27 mouse cellular contexts compared by ENCODE assay signal in the genomic region with DNA sequence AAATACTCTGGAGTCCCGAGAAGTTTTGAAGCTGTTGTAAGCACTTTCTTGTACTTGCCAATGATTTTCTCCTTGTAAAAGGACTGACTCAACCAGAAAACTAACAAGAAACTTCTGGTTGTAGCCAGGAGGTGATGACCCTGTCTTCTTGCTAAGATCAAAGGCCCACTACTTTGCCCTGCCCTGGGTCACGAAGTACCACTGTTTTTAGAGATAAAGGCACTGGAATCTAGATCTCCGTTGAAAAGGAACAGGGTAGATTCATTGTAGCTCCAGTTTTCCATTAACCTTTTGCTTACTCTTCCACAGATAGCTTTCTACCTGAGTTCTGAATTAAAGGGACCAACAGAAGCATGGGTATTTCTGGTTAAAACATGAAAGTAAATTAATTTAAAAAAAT.
DNase-seq lines count a peak whose midpoint lies in the region; ATAC-seq and TF ChIP-seq lines count a peak whose summit lies in the region.
"Had no signal": no experiment of that assay in that cellular context is flagged by ENCODE, and none has a peak within 500 bp of the region (broad histone marks: within the 10 kb centered on the region; RNA-seq: fewer than 3 reads in every experiment).

No protein-coding gene starts in this region.

- H3K4me2 ChIP-seq in intestine, embryonic 15.5 days (replicated peaks) = no peak overlapping the region
- no peak overlapping the region for H3K4me2 ChIP-seq in intestine, postnatal 0 days (replicated peaks; ENCODE audit: low read depth)
- no peak overlapping the region for H3K4me2 ChIP-seq in stomach, embryonic 14.5 days (replicated peaks; ENCODE audit: low read depth, low read length)
- H3K4me2 ChIP-seq in stomach, postnatal 0 days (replicated peaks; ENCODE audit: low read depth) = no peak overlapping the region
- H3K4me2 ChIP-seq in liver, embryonic 12.5 days = no peak overlapping the region
- no peak overlapping the region for H3K4me2 ChIP-seq in midbrain, postnatal 0 days (ENCODE audit: low read depth, low read length, poor library complexity, severe bottlenecking)
- H3K4me2 ChIP-seq: embryonic facial prominence, embryonic 13.5 days; forebrain, embryonic 12.5 days; forebrain, embryonic 15.5 days; heart, embryonic 13.5 days; hindbrain, embryonic 12.5 days; hindbrain, embryonic 15.5 days had no signal

- H3K9me3 ChIP-seq in intestine, embryonic 15.5 days = no peaks in the 10 kb centered on the region
- no peaks in the 10 kb centered on the region for H3K9me3 ChIP-seq in intestine, postnatal 0 days (ENCODE audit: control insufficient read depth)
- no peaks in the 10 kb centered on the region for H3K9me3 ChIP-seq in stomach, embryonic 14.5 days (ENCODE audit: control insufficient read depth, low read depth, low read length)
- no peaks in the 10 kb centered on the region for H3K9me3 ChIP-seq in stomach, postnatal 0 days (ENCODE audit: control insufficient read depth, low read length)
- no peaks in the 10 kb centered on the region for H3K9me3 ChIP-seq in liver, embryonic 12.5 days (replicated peaks)
- no peaks in the 10 kb centered on the region for H3K9me3 ChIP-seq in midbrain, postnatal 0 days (ENCODE audit: low read length)
- H3K9me3 ChIP-seq: forebrain, embryonic 12.5 days; forebrain, embryonic 15.5 days; heart, embryonic 10.5 days; heart, embryonic 13.5 days; hindbrain, embryonic 12.5 days; hindbrain, embryonic 15.5 days had no signal

- WGBS in intestine, embryonic 15.5 days = 26% methylated on average over 3 of the region's 3 CpGs
- 20% methylated on average over 3 of the region's 3 CpGs for WGBS in intestine, postnatal 0 days
- 26% methylated on average over 3 of the region's 3 CpGs for WGBS in stomach, embryonic 14.5 days
- WGBS in stomach, postnatal 0 days = 22% methylated on average over 3 of the region's 3 CpGs
- 20% methylated on average over 3 of the region's 3 CpGs for WGBS in liver, embryonic 12.5 days (ENCODE audit: insufficient replicate concordance)
- 36% methylated on average over 3 of the region's 3 CpGs for WGBS in midbrain, postnatal 0 days

- H3K27ac ChIP-seq in intestine, embryonic 15.5 days = no peak overlapping the region
- no peak overlapping the region for H3K27ac ChIP-seq in intestine, postnatal 0 days (ENCODE audit: low read depth, low read length)
- H3K27ac ChIP-seq in stomach, embryonic 14.5 days (ENCODE audit: low read length) = no peak overlapping the region
- no peak overlapping the region for H3K27ac ChIP-seq in stomach, postnatal 0 days (replicated peaks)
- no peak overlapping the region for H3K27ac ChIP-seq in liver, embryonic 12.5 days
- no peak overlapping the region for H3K27ac ChIP-seq in midbrain, postnatal 0 days (ENCODE audit: low read depth, low read length)
- H3K27ac ChIP-seq: embryonic facial prominence, embryonic 10.5 days; embryonic facial prominence, embryonic 13.5 days; forebrain, embryonic 12.5 days; forebrain, embryonic 15.5 days; heart, adult 2 months; heart, embryonic 10.5 days; heart, embryonic 13.5 days; hindbrain, embryonic 12.5 days; hindbrain, embryonic 15.5 days had no signal

- DNase-seq in stomach, postnatal 0 days (ENCODE audit: low spot score) = no peak
- peak; percentile 63 for DNase-seq in yolk sac, embryonic 10.5 days (ENCODE audit: low spot score)
- DNase-seq in midbrain, postnatal 0 days (ENCODE audit: low spot score) = no peak
- no peak for DNase-seq in heart, postnatal 4 days
- DNase-seq: adrenal gland, adult 2 months; adrenal gland, postnatal 36 days; cerebellum, adult 2 months; cerebellum, adult 9-11 months; cerebellum, postnatal 25 days; gastrocnemius, postnatal 10 days; gastrocnemius, postnatal 36 days; heart, adult 2 months; heart, postnatal 14 days had no signal

- no peak overlapping the region for H3K9ac ChIP-seq in intestine, embryonic 15.5 days
- no peak overlapping the region for H3K9ac ChIP-seq in intestine, postnatal 0 days (ENCODE audit: low read depth, low read length)
- no peak overlapping the region for H3K9ac ChIP-seq in stomach, embryonic 14.5 days (replicated peaks; ENCODE audit: low read depth, low read length)
- no peak overlapping the region for H3K9ac ChIP-seq in stomach, postnatal 0 days (ENCODE audit: low read length)
- no peak overlapping the region for H3K9ac ChIP-seq in liver, embryonic 12.5 days
- H3K9ac ChIP-seq in midbrain, postnatal 0 days (replicated peaks; ENCODE audit: low read length, poor library complexity, severe bottlenecking) = no peak overlapping the region
- H3K9ac ChIP-seq: embryonic facial prominence, embryonic 13.5 days; forebrain, embryonic 12.5 days; forebrain, embryonic 15.5 days; heart, embryonic 13.5 days; hindbrain, embryonic 12.5 days; hindbrain, embryonic 15.5 days had no signal

- no peaks in the 10 kb centered on the region for H3K36me3 ChIP-seq in intestine, embryonic 15.5 days
- no peaks in the 10 kb centered on the region for H3K36me3 ChIP-seq in intestine, postnatal 0 days (ENCODE audit: control insufficient read depth, insufficient read depth)
- H3K36me3 ChIP-seq in stomach, embryonic 14.5 days (ENCODE audit: control insufficient read depth, insufficient read depth, low read length) = no peaks in the 10 kb centered on the region
- H3K36me3 ChIP-seq in stomach, postnatal 0 days (ENCODE audit: control insufficient read depth, insufficient read depth, low read length) = no peaks in the 10 kb centered on the region
- H3K36me3 ChIP-seq in liver, embryonic 12.5 days = no peaks in the 10 kb centered on the region
- H3K36me3 ChIP-seq in midbrain, postnatal 0 days (ENCODE audit: insufficient read depth, low read length) = no peaks in the 10 kb centered on the region
- H3K36me3 ChIP-seq: embryonic facial prominence, embryonic 10.5 days; embryonic facial prominence, embryonic 13.5 days; forebrain, embryonic 12.5 days; forebrain, embryonic 15.5 days; heart, embryonic 10.5 days; heart, embryonic 13.5 days; hindbrain, embryonic 12.5 days; hindbrain, embryonic 15.5 days had no signal

- TF ChIP-seq CTCF in intestine, postnatal 0 days (IDR thresholded peaks at IDR 0.05; ENCODE audit: low read depth) = no peak
- no peak for TF ChIP-seq CTCF in stomach, postnatal 0 days (IDR thresholded peaks at IDR 0.05; ENCODE audit: low read depth)
- TF ChIP-seq CTCF in midbrain, postnatal 0 days (IDR thresholded peaks at IDR 0.05) = no peak

- TF ChIP-seq EP300 in stomach, postnatal 0 days (optimal IDR thresholded peaks at IDR 0.05) = no peak

- no peaks in the 10 kb centered on the region for H3K27me3 ChIP-seq in intestine, embryonic 15.5 days (replicated peaks)
- H3K27me3 ChIP-seq in intestine, postnatal 0 days (replicated peaks; ENCODE audit: control insufficient read depth, insufficient read depth, low read length) = no peaks in the 10 kb centered on the region
- no peaks in the 10 kb centered on the region for H3K27me3 ChIP-seq in stomach, embryonic 14.5 days (ENCODE audit: control insufficient read depth, insufficient read depth, low read length)
- no peaks in the 10 kb centered on the region for H3K27me3 ChIP-seq in stomach, postnatal 0 days (ENCODE audit: control insufficient read depth, insufficient read depth, low read length)
- no peaks in the 10 kb centered on the region for H3K27me3 ChIP-seq in liver, embryonic 12.5 days (replicated peaks)
- H3K27me3 ChIP-seq in midbrain, postnatal 0 days (ENCODE audit: insufficient read depth, low read length) = no peaks in the 10 kb centered on the region
- H3K27me3 ChIP-seq: embryonic facial prominence, embryonic 13.5 days; forebrain, embryonic 12.5 days; forebrain, embryonic 15.5 days; heart, embryonic 13.5 days; hindbrain, embryonic 12.5 days; hindbrain, embryonic 15.5 days had no signal

- peak; percentile 72 for ATAC-seq in intestine, embryonic 15.5 days
- no peak for ATAC-seq in intestine, postnatal 0 days
- ATAC-seq in stomach, embryonic 14.5 days (ENCODE audit: insufficient number of reproducible peaks, insufficient read depth, low FRiP score, low read depth) = peak; percentile 69
- no peak for ATAC-seq in stomach, postnatal 0 days (ENCODE audit: low FRiP score, low TSS enrichment)
- ATAC-seq in liver, embryonic 12.5 days = peak; percentile 62
- ATAC-seq in midbrain, postnatal 0 days (ENCODE audit: low FRiP score) = no peak
- ATAC-seq: CD4-positive, CD25-positive, alpha-beta regulatory T cell, adult 4 months; forebrain, embryonic 15.5 days had no signal

- no peak overlapping the region for H3K4me3 ChIP-seq in intestine, embryonic 15.5 days (replicated peaks)
- no peak overlapping the region for H3K4me3 ChIP-seq in intestine, postnatal 0 days (ENCODE audit: low read depth, low read length)
- no peak overlapping the region for H3K4me3 ChIP-seq in stomach, embryonic 14.5 days (ENCODE audit: low read depth, low read length)
- no peak overlapping the region for H3K4me3 ChIP-seq in stomach, postnatal 0 days (ENCODE audit: low read depth, low read length)
- no peak overlapping the region for H3K4me3 ChIP-seq in liver, embryonic 12.5 days
- H3K4me3 ChIP-seq in midbrain, postnatal 0 days (ENCODE audit: low read depth, low read length) = no peak overlapping the region
- H3K4me3 ChIP-seq: embryonic facial prominence, embryonic 10.5 days; embryonic facial prominence, embryonic 13.5 days; erythroblast, embryonic 14.5 days; forebrain, embryonic 12.5 days; forebrain, embryonic 15.5 days; heart, adult 2 months; heart, embryonic 10.5 days; heart, embryonic 13.5 days; hindbrain, embryonic 12.5 days; hindbrain, embryonic 15.5 days had no signal

- no peaks in the 10 kb centered on the region for H3K4me1 ChIP-seq in intestine, embryonic 15.5 days (replicated peaks)
- H3K4me1 ChIP-seq in intestine, postnatal 0 days (replicated peaks; ENCODE audit: control insufficient read depth, insufficient read depth, low read length) = no peaks in the 10 kb centered on the region
- no peaks in the 10 kb centered on the region for H3K4me1 ChIP-seq in stomach, embryonic 14.5 days (ENCODE audit: control insufficient read depth, insufficient read depth, low read length)
- H3K4me1 ChIP-seq in stomach, postnatal 0 days (replicated peaks; ENCODE audit: control insufficient read depth, insufficient read depth) = no peaks in the 10 kb centered on the region
- H3K4me1 ChIP-seq in liver, embryonic 12.5 days = no peaks in the 10 kb centered on the region
- H3K4me1 ChIP-seq in midbrain, postnatal 0 days (ENCODE audit: insufficient read depth, low read length) = no peaks in the 10 kb centered on the region
- H3K4me1 ChIP-seq: forebrain, embryonic 12.5 days; forebrain, embryonic 15.5 days; heart, embryonic 10.5 days; heart, embryonic 13.5 days; hindbrain, embryonic 12.5 days; hindbrain, embryonic 15.5 days had no signal

Comparison
In these comparisons a context has a peak if more than half of its experiments do, and no peak if none do; other contexts are left out.
1. ATAC-seq: peak in intestine, embryonic 15.5 days (single experiment), stomach, embryonic 14.5 days (single experiment) and liver, embryonic 12.5 days (single experiment); none in intestine, postnatal 0 days (single experiment), stomach, postnatal 0 days (single experiment) and midbrain, postnatal 0 days (single experiment).